Mouse (Mus musculus) kidney, postnatal 0 days (tissue): ENCODE results near the gene Ptprm. TPM values are rescaled to one million over a fixed set of nuclear protein-coding genes. Genes with fewer than 3 reads are reported as not detected.

Experiments
- ATAC-seq: fragments of 200-750 bp; cut with Nextera tagmentation; replicated peaks from 2 replicates; pipeline ENCODE4 v1.8.0; 2017; ENCODE audit warnings: low read depth, moderate number of reproducible peaks, moderate TSS enrichment, moderate library complexity; ENCODE audit not compliant: low FRiP score
- DNase-seq: peaks from one replicate; pipeline ENCODE4 v3.0.0-alpha.2; 2016; ENCODE audit warnings: low spot score
- H3K27ac ChIP-seq: fragments of 300-500 bp; sonication (generic); 2 replicates; pipeline ENCODE4 v1.5.1; 2014; ENCODE audit warnings: mild to moderate bottlenecking
- H3K27me3 ChIP-seq: fragments of 300-500 bp; sonication (generic); 2 replicates; pipeline ENCODE4 v1.6.1; 2014; ENCODE audit warnings: low read length, mixed read lengths; ENCODE audit not compliant: insufficient read depth
- H3K36me3 ChIP-seq: fragments of 300-500 bp; sonication (generic); 2 replicates; pipeline ENCODE4 v1.6.1; 2014; ENCODE audit warnings: low read length, mixed read lengths; ENCODE audit not compliant: insufficient read depth
- H3K4me1 ChIP-seq: fragments of 300-500 bp; sonication (generic); replicated peaks from 2 replicates; pipeline ENCODE4 v1.6.1; 2014; ENCODE audit warnings: antibody characterized with exemption, low read length, mixed read lengths; ENCODE audit not compliant: insufficient read depth
- H3K4me2 ChIP-seq: fragments of 300-500 bp; sonication (generic); 2 replicates; pipeline ENCODE4 v1.6.1; 2014; ENCODE audit warnings: mild to moderate bottlenecking, low read length, moderate library complexity, mixed read lengths
- H3K4me3 ChIP-seq: fragments of 300-500 bp; sonication (generic); replicated peaks from 2 replicates; pipeline ENCODE4 v1.5.1; 2014; ENCODE audit warnings: low read depth, low read length
- H3K9ac ChIP-seq: fragments of 300-500 bp; sonication (generic); 2 replicates; pipeline ENCODE4 v1.6.1; 2014; ENCODE audit warnings: low read depth, low read length
- H3K9me3 ChIP-seq: fragments of 300-500 bp; sonication (generic); replicated peaks from 2 replicates; pipeline ENCODE4 v1.6.1; 2016; ENCODE audit warnings: low read length, inconsistent platforms, mixed read lengths
- CTCF ChIP-seq: IDR thresholded peaks from 2 replicates; pipeline ENCODE4 v1.5.1; 2016; ENCODE audit warnings: antibody characterized with exemption, low read depth, mild to moderate bottlenecking, moderate library complexity
- WGBS: fragments of 180-500 bp; shearing (Covaris S2); extraction: QIAGEN DNeasy Blood & Tissue Kit; methylation state at CpG from one replicate; pipeline ENCODE4 v1.1.7; 2014; 5-methylcytosine and 5-hydroxymethylcytosine counted together
- polyA plus RNA-seq: library from polyadenylated mRNA; unstranded; fragments of >200 nt; fragmentation: Nextera tagmentation; extraction: Ambion mirVana; gene quantifications from 2 replicates; pipeline ENCODE4 v1.2.1, GENCODE M21; 2015

Ptprm gene
- polyA plus RNA-seq, 1 experiment from 2014 or later, result 13.7 TPM

DNA sequence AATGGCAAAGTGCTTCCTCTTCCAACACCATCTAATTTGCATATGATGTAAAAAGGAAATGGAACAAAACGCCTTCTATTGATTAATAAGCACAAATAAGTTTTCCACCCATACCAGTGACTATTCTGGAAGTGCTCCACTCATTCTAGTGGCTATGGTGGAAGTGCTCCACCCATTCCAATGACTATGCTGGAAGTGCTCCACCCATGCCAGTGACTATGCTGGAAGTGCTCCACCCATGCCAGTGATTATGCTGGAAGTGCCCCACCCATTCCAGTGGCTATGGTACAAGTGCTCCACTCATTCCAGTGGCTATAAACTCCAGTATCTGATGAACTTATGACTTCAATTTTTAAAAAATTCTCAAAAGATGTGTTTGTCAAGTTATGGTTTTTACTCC lies 91.2 kb downstream of the Ptprm start:
- no peak overlapping the region for H3K27ac ChIP-seq

DNA sequence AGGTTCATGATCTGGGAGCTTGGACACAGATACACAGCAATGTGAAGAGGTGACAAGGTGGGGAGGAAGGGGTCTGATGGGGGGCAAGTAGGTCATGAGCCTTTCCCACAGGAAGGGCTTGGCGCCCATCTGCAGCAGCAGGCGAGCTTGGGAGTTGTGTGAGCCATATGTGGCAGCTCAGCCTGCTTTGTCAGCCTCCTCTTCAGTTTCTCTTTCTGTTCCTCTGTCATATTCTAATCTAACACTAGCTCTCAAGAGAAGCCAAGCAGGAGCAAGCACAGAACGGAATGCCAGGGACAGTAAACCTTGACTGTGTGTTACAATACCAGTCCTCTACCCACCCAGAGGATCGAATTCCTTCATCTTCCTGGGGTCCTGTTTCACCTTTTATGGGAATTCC lies 94.2 kb downstream of the Ptprm start:
- WGBS, result 36% methylated on average over 4 of the region's 4 CpGs
- DNase-seq (no peak), ATAC-seq (no peak)
- Histone ChIP-seq H3K4me2 (no peak overlapping the region), H3K36me3 (no peaks in the 10 kb centered on the region), H3K9ac (no peak overlapping the region), H3K27me3 (no peaks in the 10 kb centered on the region), H3K9me3 (no peaks in the 10 kb centered on the region), H3K4me3 (no peak overlapping the region), H3K27ac (no peak overlapping the region), H3K4me1 (no peaks in the 10 kb centered on the region)
- no peak for TF ChIP-seq CTCF

More for the DNA sequence above, 91.2 kb downstream of the Ptprm start:
- Histone ChIP-seq H3K4me3 (no peak overlapping the region), H3K27me3 (no peaks in the 10 kb centered on the region), H3K9ac (no peak overlapping the region), H3K4me1 (peaks cover 4% of the 10 kb centered on the region; the same call in 1 of the 2 replicates), H3K36me3 (no peaks in the 10 kb centered on the region), H3K9me3 (no peaks in the 10 kb centered on the region), H3K4me2 (no peak overlapping the region)
- WGBS, result 82% methylated on average over 1 of the region's 1 CpGs
- TF ChIP-seq CTCF, result no peak
- DNase-seq, result no peak
- no peak for ATAC-seq

DNA sequence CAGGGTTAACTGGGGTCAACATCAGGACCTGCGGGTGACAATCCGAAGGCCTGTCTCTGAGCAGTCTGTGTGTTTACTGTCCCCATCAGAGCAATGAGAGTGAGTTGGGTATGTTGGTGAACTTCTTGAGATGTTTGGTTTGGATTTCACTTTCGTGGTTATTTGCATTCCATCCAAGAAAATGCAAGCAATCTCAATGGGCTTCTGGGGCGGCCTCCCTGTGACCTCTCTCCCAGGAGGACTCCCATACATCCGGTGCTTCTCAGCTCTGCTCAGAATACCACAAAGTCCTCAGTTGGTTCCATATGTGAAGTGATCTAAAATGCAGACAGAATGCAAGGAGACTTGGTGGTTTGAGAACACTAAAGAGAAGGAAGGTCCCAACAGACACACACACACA lies 96.5 kb downstream of the Ptprm start:
- no peak for TF ChIP-seq CTCF
- ATAC-seq, result no peak
- WGBS, result 70% methylated on average over 5 of the region's 5 CpGs

DNA sequence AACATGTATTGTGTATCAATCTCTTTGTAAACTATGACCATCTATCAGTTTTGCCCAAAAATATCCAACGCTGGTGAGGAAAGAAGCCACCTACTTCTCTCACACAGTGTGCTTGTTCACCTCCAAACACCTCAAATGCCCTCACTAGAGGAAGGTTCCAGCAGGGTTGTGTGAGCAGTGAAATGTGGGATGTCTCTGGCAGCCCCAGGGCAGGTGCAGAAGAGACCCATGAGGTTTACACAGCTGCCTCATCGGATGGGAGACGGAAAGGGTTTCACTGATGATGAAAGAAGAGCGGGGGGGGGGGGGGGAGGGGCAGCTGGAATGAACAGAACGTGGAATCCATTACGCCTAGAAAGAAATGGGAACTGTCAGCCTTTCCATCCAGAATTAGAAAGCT lies 98.1 kb downstream of the Ptprm start:
- no peak overlapping the region for H3K4me2 ChIP-seq
- no peaks in the 10 kb centered on the region for H3K27me3 ChIP-seq
- no peak overlapping the region for H3K27ac ChIP-seq
- H3K4me1 ChIP-seq, result no peaks in the 10 kb centered on the region
- DNase-seq, result no peak
- WGBS, result 73% methylated on average over 5 of the region's 6 CpGs
- H3K9me3 ChIP-seq, result no peaks in the 10 kb centered on the region
- ATAC-seq, result no peak
- no peak overlapping the region for H3K9ac ChIP-seq
- no peak overlapping the region for H3K4me3 ChIP-seq
- H3K36me3 ChIP-seq, result no peaks in the 10 kb centered on the region
- no peak for TF ChIP-seq CTCF

More for the DNA sequence above, 96.5 kb downstream of the Ptprm start:
- Histone ChIP-seq H3K9ac (no peak overlapping the region), H3K27ac (no peak overlapping the region), H3K4me1 (no peaks in the 10 kb centered on the region), H3K4me2 (no peak overlapping the region), H3K4me3 (no peak overlapping the region), H3K9me3 (no peaks in the 10 kb centered on the region), H3K27me3 (no peaks in the 10 kb centered on the region), H3K36me3 (no peaks in the 10 kb centered on the region)
- no peak for DNase-seq

- Histone ChIP-seq H3K27me3 (no peaks in the 10 kb centered on the region), H3K4me1 (no peaks in the 10 kb centered on the region), H3K4me2 (no peak overlapping the region), H3K9ac (no peak overlapping the region), H3K9me3 (no peaks in the 10 kb centered on the region), H3K4me3 (no peak overlapping the region), H3K36me3 (no peaks in the 10 kb centered on the region), H3K27ac (no peak overlapping the region)
- 54% methylated on average over 4 of the region's 4 CpGs for WGBS
- TF ChIP-seq CTCF, result no peak
- ATAC-seq, result no peak
- DNase-seq, result peak; percentile 69
Measured at GRCm38 (mm10) chr17:67253445-67253844, 100.8 kb downstream of the Ptprm start.

- Histone ChIP-seq H3K4me3 (no peak overlapping the region), H3K9me3 (no peaks in the 10 kb centered on the region), H3K4me1 (no peaks in the 10 kb centered on the region), H3K9ac (no peak overlapping the region), H3K4me2 (no peak overlapping the region), H3K27ac (no peak overlapping the region), H3K27me3 (no peaks in the 10 kb centered on the region), H3K36me3 (no peaks in the 10 kb centered on the region)
- TF ChIP-seq CTCF, result no peak
- ATAC-seq (no peak), DNase-seq (no peak)
- WGBS, result 34% methylated on average over 6 of the region's 6 CpGs
Measured at GRCm38 (mm10) chr17:67252992-67253391, 101.3 kb downstream of the Ptprm start.

DNA sequence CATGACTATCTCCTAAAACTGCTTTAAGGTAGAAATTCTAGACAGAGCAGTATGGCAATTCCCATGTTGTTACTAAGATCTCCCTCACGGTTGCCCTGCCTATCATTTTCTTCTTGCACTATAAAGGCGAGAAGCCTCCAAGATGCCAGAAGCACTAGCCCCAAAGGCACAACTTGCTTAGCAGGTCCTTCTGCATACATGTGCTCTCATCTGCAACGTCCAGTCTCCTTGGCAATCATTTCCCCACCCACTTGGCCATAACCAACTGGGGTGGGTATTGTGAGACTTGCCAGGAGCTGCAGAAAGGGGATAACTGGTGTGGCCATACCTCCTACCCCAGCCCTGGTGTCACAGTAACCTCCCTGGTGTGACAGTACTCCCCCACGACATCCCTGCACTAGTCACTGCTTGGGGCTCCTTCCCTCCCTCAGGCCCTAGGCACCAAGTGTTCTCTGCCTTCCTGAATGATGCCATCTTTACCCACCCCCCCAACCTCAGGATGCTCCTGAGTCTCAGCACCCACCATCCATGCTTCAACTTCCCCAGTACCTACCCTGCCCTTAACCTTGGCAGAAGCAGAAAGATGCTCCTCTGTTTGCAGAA lies 108.9 kb downstream of the Ptprm start:
- H3K9me3 ChIP-seq, result no peaks in the 10 kb centered on the region
- no peaks in the 10 kb centered on the region for H3K27me3 ChIP-seq
- 51% methylated on average over 4 of the region's 4 CpGs for WGBS
- peaks cover 22% of the 10 kb centered on the region; the same call in 1 of the 2 replicates for H3K4me1 ChIP-seq
- H3K27ac ChIP-seq, result no peak overlapping the region
- DNase-seq (no peak), ATAC-seq (no peak; the same call in 1 of the 2 replicates)
- no peak overlapping the region for H3K4me2 ChIP-seq
- no peak for TF ChIP-seq CTCF
- no peak overlapping the region for H3K9ac ChIP-seq
- no peaks in the 10 kb centered on the region for H3K36me3 ChIP-seq
- H3K4me3 ChIP-seq, result no peak overlapping the region
